Mouse (Mus musculus): ENCODE data around the gene Rrn3. TPM values are rescaled to one million over a fixed set of nuclear protein-coding genes. Genes with fewer than 3 reads are reported as not detected.
A peak's percentile ranks its signal among the peaks of the same experiment; 100 is the strongest.
"Not testable (repeated sequence)": the region's sequence is repeated elsewhere in the genome, so short reads cannot be mapped to it uniquely, and the experiment has no call there.

Gene Rrn3
- 52.5 and 56.0 TPM in 2 replicates for polyA plus RNA-seq (2015; fragmentation: Nextera tagmentation; extraction: Ambion mirVana)

- peaks cover 13% of the 10 kb centered on the region for H3K36me3 ChIP-seq (ENCODE audit: control insufficient read depth, insufficient read depth, low read length)
- H3K4me2 ChIP-seq (ENCODE audit: low read depth, low read length) = peak within 1 kb of the TSS; percentile 74
- H3K9me3 ChIP-seq (ENCODE audit: control insufficient read depth, low read length) = 0 out of 2 replicates have a peak, but pooled peaks cover 2% of the 10 kb centered on the region
- H3K27ac ChIP-seq (ENCODE audit: low read length) = peak within 1 kb of the TSS; percentile 87
- peak within 1 kb of the TSS; percentile 96 for H3K4me3 ChIP-seq (ENCODE audit: low read length)
- H3K9ac ChIP-seq (ENCODE audit: low read length) = peak within 1 kb of the TSS; percentile 97
- peak; percentile 99 for ATAC-seq (ENCODE audit: low read depth)
- under 1% methylated on average over 57 of the region's 57 CpGs for WGBS
- H3K27me3 ChIP-seq (ENCODE audit: control insufficient read depth, insufficient read depth, low read depth, low read length) = no peaks in the 10 kb centered on the region
- peaks cover 17% of the 10 kb centered on the region for H3K4me1 ChIP-seq (replicated peaks; ENCODE audit: control insufficient read depth, insufficient read depth, low read length)
Measured at GRCm38 (mm10) chr16:13780353-13781036, at the start of gene Rrn3. Rrn3 (plus strand) TSS chr16:13780708.

DNA sequence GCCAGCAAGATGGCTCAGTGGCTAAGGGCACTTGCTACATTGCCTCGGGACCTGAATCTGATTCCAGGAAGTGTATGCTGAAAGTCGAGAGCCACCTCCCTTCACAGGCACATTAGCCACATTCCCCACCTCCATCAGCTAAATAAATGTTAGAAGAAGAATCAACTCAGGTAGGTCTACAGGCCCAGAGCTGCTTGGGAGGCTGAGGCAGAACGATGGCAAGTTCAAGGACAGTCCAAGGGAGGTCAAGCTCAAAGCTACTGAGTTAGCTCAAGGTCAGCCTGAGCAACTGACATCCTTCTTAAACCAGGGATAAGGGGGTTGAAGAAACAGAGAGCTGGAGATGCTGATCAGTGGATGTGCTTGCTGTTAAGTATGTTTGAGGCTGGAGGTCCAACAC is 47.7 kb upstream of the Rrn3 start:
- H3K4me2 ChIP-seq (ENCODE audit: low read depth, low read length) = no peak overlapping the region
- ATAC-seq (ENCODE audit: low read depth) = no peak
- H3K27ac ChIP-seq (ENCODE audit: low read length) = no peak overlapping the region
- 0 out of 2 replicates have a peak, but pooled peaks cover 2% of the 10 kb centered on the region for H3K4me1 ChIP-seq (replicated peaks; ENCODE audit: control insufficient read depth, insufficient read depth, low read length)
- H3K4me3 ChIP-seq (ENCODE audit: low read length) = no peak overlapping the region
- no peaks in the 10 kb centered on the region for H3K36me3 ChIP-seq (ENCODE audit: control insufficient read depth, insufficient read depth, low read length)
- no peak overlapping the region for H3K9ac ChIP-seq (ENCODE audit: low read length)
- H3K9me3 ChIP-seq (ENCODE audit: control insufficient read depth, low read length) = no peaks in the 10 kb centered on the region
- H3K27me3 ChIP-seq (ENCODE audit: control insufficient read depth, insufficient read depth, low read depth, low read length) = no peaks in the 10 kb centered on the region
- WGBS = 74% methylated on average over 3 of the region's 3 CpGs

GRCm38 (mm10) chr16:13733518-13734137 is 46.9 kb upstream of the Rrn3 start:
- Histone ChIP-seq H3K27me3 (ENCODE audit: control insufficient read depth, insufficient read depth, low read depth, low read length) (no peaks in the 10 kb centered on the region), H3K4me1 (replicated peaks; ENCODE audit: control insufficient read depth, insufficient read depth, low read length) (0 out of 2 replicates have a peak, but pooled peaks cover 2% of the 10 kb centered on the region), H3K4me3 (ENCODE audit: low read length) (no peak overlapping the region), H3K9me3 (ENCODE audit: control insufficient read depth, low read length) (no peaks in the 10 kb centered on the region), H3K36me3 (ENCODE audit: control insufficient read depth, insufficient read depth, low read length) (no peaks in the 10 kb centered on the region), H3K4me2 (ENCODE audit: low read depth, low read length) (no peak overlapping the region), H3K9ac (ENCODE audit: low read length) (no peak overlapping the region), H3K27ac (ENCODE audit: low read length) (no peak overlapping the region)
- WGBS = 13% methylated on average over 9 of the region's 9 CpGs
- no peak for ATAC-seq (ENCODE audit: low read depth)

DNA sequence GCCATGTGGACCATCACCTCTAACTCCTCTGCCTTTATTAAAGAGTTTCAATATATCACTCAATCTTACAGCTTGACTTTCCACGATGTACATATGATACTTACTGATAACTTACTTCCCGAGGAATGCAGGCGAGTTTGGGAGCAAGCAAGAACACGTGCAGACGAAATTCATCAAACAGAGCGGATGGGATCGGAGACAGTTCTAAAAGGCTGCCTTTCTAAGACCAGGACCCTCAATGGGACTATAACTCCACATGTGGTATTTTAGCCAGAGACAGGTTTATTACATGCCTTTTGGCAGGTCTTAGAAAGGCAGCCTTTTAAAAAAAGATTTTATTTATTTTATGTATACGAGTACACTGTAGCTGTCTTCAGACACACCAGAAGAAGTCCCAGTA is 44.5 kb upstream of the Rrn3 start:
- WGBS = 62% methylated on average over 8 of the region's 8 CpGs

DNA sequence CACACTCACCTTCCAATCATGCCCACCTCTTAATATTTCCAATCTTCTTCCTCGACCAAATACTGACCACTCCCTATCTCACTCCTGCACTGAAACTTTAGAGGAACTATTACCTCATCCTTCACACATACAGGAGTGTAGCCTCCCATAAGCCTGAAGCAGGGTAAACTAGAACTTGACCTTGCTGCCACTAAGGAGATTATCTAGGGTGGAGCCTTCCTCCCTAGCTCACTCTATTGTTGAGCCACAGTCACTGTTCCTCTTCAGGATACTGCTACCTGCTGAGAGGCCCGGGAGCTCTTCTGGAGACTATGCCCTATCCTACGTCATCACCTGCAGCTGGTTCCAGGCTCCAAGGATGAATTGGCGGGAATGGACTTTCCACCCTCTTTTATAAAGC is 41.5 kb upstream of the Rrn3 start:
- not testable (repeated sequence) for H3K27ac ChIP-seq (ENCODE audit: low read length); ATAC-seq (ENCODE audit: low read depth); H3K36me3 ChIP-seq (ENCODE audit: control insufficient read depth, insufficient read depth, low read length); H3K9me3 ChIP-seq (ENCODE audit: control insufficient read depth, low read length); H3K9ac ChIP-seq (ENCODE audit: low read length); H3K27me3 ChIP-seq (ENCODE audit: control insufficient read depth, insufficient read depth, low read depth, low read length); H3K4me2 ChIP-seq (ENCODE audit: low read depth, low read length); H3K4me1 ChIP-seq (replicated peaks; ENCODE audit: control insufficient read depth, insufficient read depth, low read length); H3K4me3 ChIP-seq (ENCODE audit: low read length)
- WGBS = 61% methylated on average over 4 of the region's 4 CpGs

More for the DNA sequence above, 44.5 kb upstream of the Rrn3 start:
- no peaks in the 10 kb centered on the region for H3K4me1 ChIP-seq (replicated peaks; ENCODE audit: control insufficient read depth, insufficient read depth, low read length)
- H3K27ac ChIP-seq (ENCODE audit: low read length) = no peak overlapping the region
- no peak overlapping the region for H3K9ac ChIP-seq (ENCODE audit: low read length)
- no peak overlapping the region for H3K4me3 ChIP-seq (ENCODE audit: low read length)
- no peaks in the 10 kb centered on the region for H3K27me3 ChIP-seq (ENCODE audit: control insufficient read depth, insufficient read depth, low read depth, low read length)
- no peak for ATAC-seq (ENCODE audit: low read depth)
- no peaks in the 10 kb centered on the region for H3K36me3 ChIP-seq (ENCODE audit: control insufficient read depth, insufficient read depth, low read length)
- no peak overlapping the region for H3K4me2 ChIP-seq (ENCODE audit: low read depth, low read length)
- H3K9me3 ChIP-seq (ENCODE audit: control insufficient read depth, low read length) = no peaks in the 10 kb centered on the region

DNA sequence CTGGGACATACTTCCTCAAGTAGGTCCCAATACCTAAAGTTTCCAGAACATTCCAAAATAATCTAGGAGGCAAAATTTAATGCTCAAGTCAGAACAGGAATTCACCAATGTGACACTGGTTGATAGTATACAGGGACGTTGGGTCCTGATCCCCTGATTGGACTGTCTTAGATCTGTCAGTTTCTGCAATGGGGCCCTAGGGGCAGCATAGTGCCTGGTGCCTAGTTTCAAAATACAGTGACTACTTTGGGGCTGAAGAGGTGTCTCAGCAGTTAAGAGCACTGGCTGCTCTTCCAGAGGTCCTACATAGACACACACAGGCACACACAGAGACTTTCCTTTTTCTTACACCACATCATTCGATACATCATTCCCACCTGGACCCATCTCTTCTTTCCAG is 39.7 kb upstream of the Rrn3 start:
- WGBS = 60% methylated on average over 2 of the region's 2 CpGs
- H3K36me3 ChIP-seq (ENCODE audit: control insufficient read depth, insufficient read depth, low read length) = no peaks in the 10 kb centered on the region
- no peaks in the 10 kb centered on the region for H3K27me3 ChIP-seq (ENCODE audit: control insufficient read depth, insufficient read depth, low read depth, low read length)
- no peak for ATAC-seq (ENCODE audit: low read depth)
- H3K9ac ChIP-seq (ENCODE audit: low read length) = no peak overlapping the region
- no peaks in the 10 kb centered on the region for H3K4me1 ChIP-seq (replicated peaks; ENCODE audit: control insufficient read depth, insufficient read depth, low read length)
- H3K4me3 ChIP-seq (ENCODE audit: low read length) = no peak overlapping the region
- no peak overlapping the region for H3K4me2 ChIP-seq (ENCODE audit: low read depth, low read length)
- H3K27ac ChIP-seq (ENCODE audit: low read length) = no peak overlapping the region
- H3K9me3 ChIP-seq (ENCODE audit: control insufficient read depth, low read length) = no peaks in the 10 kb centered on the region

DNA sequence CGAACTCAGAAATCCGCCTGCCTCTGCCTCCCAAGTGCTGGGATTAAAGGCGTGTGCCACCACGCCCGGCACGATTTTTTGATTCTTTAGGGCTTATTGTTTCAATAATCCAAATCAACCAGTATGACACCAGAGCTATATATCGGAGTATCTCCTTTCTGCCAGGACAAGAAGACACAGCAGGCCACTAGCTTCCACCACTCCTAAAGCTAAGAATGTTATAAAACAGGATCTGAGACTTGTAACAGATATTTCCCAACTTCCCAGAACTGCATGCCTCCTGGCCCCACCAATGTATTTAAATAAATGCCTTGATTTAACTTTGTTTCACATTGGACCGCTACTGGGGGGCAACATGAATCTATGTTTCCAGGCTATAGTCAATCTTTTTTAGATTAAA is 32.8 kb upstream of the Rrn3 start:
- H3K27me3 ChIP-seq (ENCODE audit: control insufficient read depth, insufficient read depth, low read depth, low read length) = no peaks in the 10 kb centered on the region
- H3K9me3 ChIP-seq (ENCODE audit: control insufficient read depth, low read length) = no peaks in the 10 kb centered on the region
- no peak for ATAC-seq (ENCODE audit: low read depth)
- no peaks in the 10 kb centered on the region for H3K36me3 ChIP-seq (ENCODE audit: control insufficient read depth, insufficient read depth, low read length)
- 89% methylated on average over 8 of the region's 8 CpGs for WGBS
- H3K4me1 ChIP-seq (replicated peaks; ENCODE audit: control insufficient read depth, insufficient read depth, low read length) = no peaks in the 10 kb centered on the region
- H3K27ac ChIP-seq (ENCODE audit: low read length) = no peak overlapping the region
- no peak overlapping the region for H3K9ac ChIP-seq (ENCODE audit: low read length)
- H3K4me2 ChIP-seq (ENCODE audit: low read depth, low read length) = no peak overlapping the region
- no peak overlapping the region for H3K4me3 ChIP-seq (ENCODE audit: low read length)

GRCm38 (mm10) chr16:13748124-13748523 is 32.4 kb upstream of the Rrn3 start:
- WGBS = 64% methylated on average over 3 of the region's 3 CpGs
- H3K4me3 ChIP-seq (ENCODE audit: low read length) = no peak overlapping the region
- no peak for ATAC-seq (ENCODE audit: low read depth)
- no peak overlapping the region for H3K27ac ChIP-seq (ENCODE audit: low read length)
- H3K4me1 ChIP-seq (replicated peaks; ENCODE audit: control insufficient read depth, insufficient read depth, low read length) = no peaks in the 10 kb centered on the region
- H3K4me2 ChIP-seq (ENCODE audit: low read depth, low read length) = no peak overlapping the region
- H3K9ac ChIP-seq (ENCODE audit: low read length) = no peak overlapping the region
- H3K27me3 ChIP-seq (ENCODE audit: control insufficient read depth, insufficient read depth, low read depth, low read length) = no peaks in the 10 kb centered on the region
- no peaks in the 10 kb centered on the region for H3K9me3 ChIP-seq (ENCODE audit: control insufficient read depth, low read length)
- H3K36me3 ChIP-seq (ENCODE audit: control insufficient read depth, insufficient read depth, low read length) = no peaks in the 10 kb centered on the region

- H3K9ac ChIP-seq (ENCODE audit: low read length); H3K4me3 ChIP-seq (ENCODE audit: low read length); H3K9me3 ChIP-seq (ENCODE audit: control insufficient read depth, low read length); H3K27me3 ChIP-seq (ENCODE audit: control insufficient read depth, insufficient read depth, low read depth, low read length); H3K27ac ChIP-seq (ENCODE audit: low read length); ATAC-seq (ENCODE audit: low read depth); H3K4me1 ChIP-seq (replicated peaks; ENCODE audit: control insufficient read depth, insufficient read depth, low read length); H3K36me3 ChIP-seq (ENCODE audit: control insufficient read depth, insufficient read depth, low read length); H3K4me2 ChIP-seq (ENCODE audit: low read depth, low read length): not testable (repeated sequence)
- WGBS = 25% methylated on average over 10 of the region's 10 CpGs
Measured at GRCm38 (mm10) chr16:13748813-13749212, 31.7 kb upstream of the Rrn3 start.
